Mouse (Mus musculus) layer of hippocampus, adult 8-10 months (tissue): Measurements from ENCODE around the gene Slc25a3. TPM values are rescaled to one million over a fixed set of nuclear protein-coding genes. Genes with fewer than 3 reads are reported as not detected.

ENCODE experiments used
- DNase-seq, 2 experiments: peaks; one replicate each; pipeline ENCODE4 v3.0.0; 2022; ENCODE audit warnings: low spot score in 2 of 2
- total RNA-seq, 4 experiments: library from RNA; stranded (reverse); gene quantifications; 2 replicates each; pipeline ENCODE4 v1.2.4; 2022

The Slc25a3 gene
- total RNA-seq, 4 experiments from 2014 or later = 490 to 567 (median 535) TPM

GRCm38 (mm10) chr10:91142654-91143191, 18.9 kb upstream of the Slc25a3 start:
- DNase-seq = no peak

GRCm38 (mm10) chr10:91141564-91141963, 17.7 kb upstream of the Slc25a3 start:
- no peak for DNase-seq

- DNase-seq = no peak
Observed at GRCm38 (mm10) chr10:91139148-91139766, 15.4 kb upstream of the Slc25a3 start.

GRCm38 (mm10) chr10:91138317-91138716, 14.5 kb upstream of the Slc25a3 start:
- DNase-seq = no peak

- DNase-seq = no peak
Observed at GRCm38 (mm10) chr10:91137400-91137799, 13.5 kb upstream of the Slc25a3 start.

GRCm38 (mm10) chr10:91135302-91135972, 11.6 kb upstream of the Slc25a3 start:
- DNase-seq = no peak

- DNase-seq = no peak
Observed at GRCm38 (mm10) chr10:91131565-91131964, 7.7 kb upstream of the Slc25a3 start.

- DNase-seq = no peak
Observed at GRCm38 (mm10) chr10:91130792-91131191, 6.9 kb upstream of the Slc25a3 start.

GRCm38 (mm10) chr10:91128551-91129160, 4.8 kb upstream of the Slc25a3 start:
- DNase-seq = no peak

- no peak for DNase-seq
Observed at GRCm38 (mm10) chr10:91127395-91127794, 3.5 kb upstream of the Slc25a3 start.

GRCm38 (mm10) chr10:91126618-91127355, 2.9 kb upstream of the Slc25a3 start:
- DNase-seq = no peak

GRCm38 (mm10) chr10:91123281-91123827, 505 bp downstream of the Slc25a3 start:
- DNase-seq = no peak

- no peak for DNase-seq
Observed at GRCm38 (mm10) chr10:91122646-91123045, 1.2 kb downstream of the Slc25a3 start.

GRCm38 (mm10) chr10:91116958-91117357, 6.9 kb downstream of the Slc25a3 start:
- no peak for DNase-seq

GRCm38 (mm10) chr10:91109841-91110240, 14.0 kb downstream of the Slc25a3 start:
- DNase-seq = no peak

- DNase-seq = no peak
Observed at GRCm38 (mm10) chr10:91105981-91106380, 17.9 kb downstream of the Slc25a3 start.

GRCm38 (mm10) chr10:91102799-91103590, 20.9 kb downstream of the Slc25a3 start:
- DNase-seq = no peak

- no peak for DNase-seq
Observed at GRCm38 (mm10) chr10:91101936-91102335, 21.9 kb downstream of the Slc25a3 start.

GRCm38 (mm10) chr10:91100101-91100500, 23.8 kb downstream of the Slc25a3 start:
- no peak for DNase-seq

GRCm38 (mm10) chr10:91098056-91098455, 25.8 kb downstream of the Slc25a3 start:
- no peak for DNase-seq
